Mouse (Mus musculus): ENCODE data around the gene Gm21992. TPM values are rescaled to one million over a fixed set of nuclear protein-coding genes. Genes with fewer than 3 reads are reported as not detected.
"Not testable (repeated sequence)": the region's sequence is repeated elsewhere in the genome, so short reads cannot be mapped to it uniquely, and the experiment has no call there.

The Gm21992 gene
- polyA plus RNA-seq, 1 experiment from 2014 or later, result 30.9 TPM

- H3K9ac ChIP-seq, result no peak overlapping the region
- no peak overlapping the region for H3K4me3 ChIP-seq (replicated peaks)
- H3K27me3 ChIP-seq, result no peaks in the 10 kb centered on the region
- H3K9me3 ChIP-seq (replicated peaks), result no peaks in the 10 kb centered on the region
- no peak overlapping the region for H3K27ac ChIP-seq (replicated peaks)
- ATAC-seq (ENCODE audit: insufficient number of reproducible peaks, low FRiP score, low TSS enrichment, low read depth), result no peak
- peaks cover 21% of the 10 kb centered on the region for H3K4me1 ChIP-seq
- H3K4me2 ChIP-seq (replicated peaks), result no peak overlapping the region
- no peaks in the 10 kb centered on the region for H3K36me3 ChIP-seq
- 76% methylated on average over 6 of the region's 6 CpGs for WGBS
These were observed 1.6 kb upstream of the Gm21992 start for GRCm38 (mm10) chr19:4813015-4813414.

DNA sequence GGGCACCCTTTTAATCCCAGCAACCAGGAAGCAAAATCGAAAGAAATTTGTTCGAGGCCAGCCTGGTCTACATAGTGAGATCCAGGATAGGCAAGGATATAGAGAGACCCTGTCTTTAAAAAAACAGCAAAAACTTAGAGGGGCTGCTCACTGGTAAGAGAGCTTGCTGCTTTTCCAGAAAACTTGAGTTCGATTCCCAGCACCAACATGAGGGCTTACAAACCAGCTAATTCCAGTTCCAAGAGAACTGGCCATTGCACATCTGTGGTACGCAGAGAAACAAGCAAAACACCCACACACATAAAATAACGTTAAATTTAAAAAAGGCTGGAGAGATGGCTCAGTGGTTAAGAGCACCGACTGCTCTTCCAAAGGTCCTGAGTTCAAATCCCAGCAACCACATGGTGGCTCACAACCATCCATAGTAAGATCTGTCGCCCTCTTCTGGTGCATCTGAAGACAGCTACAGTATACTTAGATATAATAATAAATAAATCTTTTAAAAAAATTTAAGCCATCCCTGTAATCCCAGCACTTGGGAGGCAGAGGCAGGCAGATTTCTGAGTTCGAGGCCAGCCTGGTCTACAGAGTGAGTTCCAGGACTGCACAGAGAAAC, 1.0 kb upstream of the Gm21992 start:
- peak overlapping the region; percentile 64 for H3K4me2 ChIP-seq (replicated peaks)
- peaks cover 23% of the 10 kb centered on the region for H3K4me1 ChIP-seq
- H3K36me3 ChIP-seq; H3K9me3 ChIP-seq (replicated peaks); ATAC-seq (ENCODE audit: insufficient number of reproducible peaks, low FRiP score, low TSS enrichment, low read depth); H3K27me3 ChIP-seq: not testable (repeated sequence)
- 77% methylated on average over 8 of the region's 8 CpGs for WGBS
- peak overlapping the region; percentile 62; the same call in 1 of the 2 replicates for H3K9ac ChIP-seq
- H3K4me3 ChIP-seq (replicated peaks), result peak overlapping the region; percentile 93
- H3K27ac ChIP-seq (replicated peaks), result peak overlapping the region; percentile 97

GRCm38 (mm10) chr19:4811909-4812242, 464 bp upstream of the Gm21992 start:
- no peaks in the 10 kb centered on the region for H3K27me3 ChIP-seq
- peak overlapping the region; percentile 97 for H3K27ac ChIP-seq (replicated peaks)
- H3K9me3 ChIP-seq (replicated peaks), result no peaks in the 10 kb centered on the region
- no peaks in the 10 kb centered on the region for H3K36me3 ChIP-seq
- peak overlapping the region; percentile 62 for H3K9ac ChIP-seq
- peaks cover 23% of the 10 kb centered on the region for H3K4me1 ChIP-seq
- 3% methylated on average over 12 of the region's 12 CpGs for WGBS
- peak overlapping the region; percentile 93 for H3K4me3 ChIP-seq (replicated peaks)
- H3K4me2 ChIP-seq (replicated peaks), result peak overlapping the region; percentile 64
- ATAC-seq (ENCODE audit: insufficient number of reproducible peaks, low FRiP score, low TSS enrichment, low read depth), result peak; percentile 64

DNA sequence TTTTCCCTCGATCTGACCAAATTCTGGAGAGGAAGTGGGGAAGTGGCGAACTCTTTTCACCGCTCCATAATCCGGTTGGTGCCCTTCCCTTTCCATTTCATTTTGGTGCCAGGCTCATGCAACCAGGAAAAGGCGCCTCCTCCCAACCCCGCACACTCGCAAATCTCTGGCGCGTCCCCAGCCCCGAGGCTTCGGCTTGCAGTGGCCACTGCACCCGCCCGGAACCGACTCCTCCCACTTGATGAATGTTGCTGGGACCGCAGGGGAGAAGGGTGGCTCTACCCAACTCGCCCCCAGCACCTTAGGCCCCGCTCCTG, 708 bp downstream of the Gm21992 start:
- peak overlapping the region; percentile 64 for H3K4me2 ChIP-seq (replicated peaks)
- H3K4me3 ChIP-seq (replicated peaks), result peak overlapping the region; percentile 93
- H3K36me3 ChIP-seq, result no peaks in the 10 kb centered on the region
- peak overlapping the region; percentile 70 for H3K9ac ChIP-seq
- WGBS, result under 1% methylated on average over 17 of the region's 17 CpGs
- H3K27me3 ChIP-seq, result no peaks in the 10 kb centered on the region
- no peak for ATAC-seq (ENCODE audit: insufficient number of reproducible peaks, low FRiP score, low TSS enrichment, low read depth)
- H3K4me1 ChIP-seq, result peaks cover 23% of the 10 kb centered on the region
- peak overlapping the region; percentile 97 for H3K27ac ChIP-seq (replicated peaks)
- no peaks in the 10 kb centered on the region for H3K9me3 ChIP-seq (replicated peaks)

- peak overlapping the region; percentile 70 for H3K9ac ChIP-seq
- peak overlapping the region; percentile 93 for H3K4me3 ChIP-seq (replicated peaks)
- H3K4me2 ChIP-seq (replicated peaks), result peak overlapping the region; percentile 64
- H3K9me3 ChIP-seq (replicated peaks), result no peaks in the 10 kb centered on the region
- H3K36me3 ChIP-seq, result no peaks in the 10 kb centered on the region
- no peak for ATAC-seq (ENCODE audit: insufficient number of reproducible peaks, low FRiP score, low TSS enrichment, low read depth)
- peaks cover 23% of the 10 kb centered on the region for H3K4me1 ChIP-seq
- WGBS, result under 1% methylated on average over 14 of the region's 14 CpGs
- H3K27ac ChIP-seq (replicated peaks), result peak overlapping the region; percentile 97
- no peaks in the 10 kb centered on the region for H3K27me3 ChIP-seq
These were observed 1.1 kb downstream of the Gm21992 start for GRCm38 (mm10) chr19:4810309-4810708.

- Histone ChIP-seq H3K4me2 (replicated peaks) (no peak overlapping the region), H3K27ac (replicated peaks) (no peak overlapping the region), H3K9ac (no peak overlapping the region), H3K9me3 (replicated peaks) (no peaks in the 10 kb centered on the region), H3K4me1 (peaks cover 10% of the 10 kb centered on the region; the same call in 1 of the 2 replicates), H3K27me3 (no peaks in the 10 kb centered on the region), H3K4me3 (replicated peaks) (no peak overlapping the region), H3K36me3 (peaks cover 56% of the 10 kb centered on the region)
- WGBS, result 80% methylated on average over 10 of the region's 10 CpGs
- ATAC-seq (ENCODE audit: insufficient number of reproducible peaks, low FRiP score, low TSS enrichment, low read depth), result no peak
These were observed 8.1 kb downstream of the Gm21992 start for GRCm38 (mm10) chr19:4803283-4803682.

DNA sequence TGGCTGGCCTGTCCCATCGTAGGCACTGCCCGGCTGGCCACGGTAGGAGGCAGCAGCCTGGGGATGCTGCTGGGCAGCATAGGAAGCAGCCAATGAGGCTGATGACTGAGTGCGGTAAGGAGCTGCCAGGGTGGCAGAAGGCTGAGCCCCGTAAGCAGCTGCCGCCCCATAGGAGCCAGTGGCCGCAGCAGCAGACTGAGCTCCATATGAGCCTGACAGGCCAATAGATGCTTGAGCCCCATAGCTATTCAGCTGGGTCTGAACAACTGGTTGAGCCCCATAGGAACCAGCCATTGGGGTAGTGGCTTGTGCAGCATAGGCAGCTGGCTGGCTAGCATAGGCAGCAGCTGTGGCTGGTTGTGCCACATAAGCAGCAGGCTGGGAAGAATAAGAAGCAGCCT, 8.7 kb downstream of the Gm21992 start:
- ATAC-seq (ENCODE audit: insufficient number of reproducible peaks, low FRiP score, low TSS enrichment, low read depth), result peak; percentile 20; the same call in 1 of the 2 replicates
- peaks cover 59% of the 10 kb centered on the region for H3K36me3 ChIP-seq
- WGBS, result 94% methylated on average over 7 of the region's 7 CpGs

GRCm38 (mm10) chr19:4799083-4799482, 12.3 kb downstream of the Gm21992 start:
- WGBS, result 93% methylated on average over 5 of the region's 5 CpGs
- H3K9ac ChIP-seq, result no peak overlapping the region

More for the DNA sequence above, 8.7 kb downstream of the Gm21992 start:
- H3K4me1 ChIP-seq, result peaks cover 4% of the 10 kb centered on the region; the same call in 1 of the 2 replicates
- no peak overlapping the region for H3K9ac ChIP-seq
- no peaks in the 10 kb centered on the region for H3K9me3 ChIP-seq (replicated peaks)
- H3K4me3 ChIP-seq (replicated peaks), result no peak overlapping the region
- no peaks in the 10 kb centered on the region for H3K27me3 ChIP-seq
- H3K27ac ChIP-seq (replicated peaks), result no peak overlapping the region
- H3K4me2 ChIP-seq (replicated peaks), result no peak overlapping the region

GRCm38 (mm10) chr19:4797846-4798245, 13.6 kb downstream of the Gm21992 start:
- Histone ChIP-seq H3K4me2 (replicated peaks) (no peak overlapping the region), H3K36me3 (peaks cover 59% of the 10 kb centered on the region), H3K27me3 (no peaks in the 10 kb centered on the region), H3K4me3 (replicated peaks) (no peak overlapping the region), H3K9ac (no peak overlapping the region), H3K27ac (replicated peaks) (no peak overlapping the region), H3K4me1 (peaks cover 9% of the 10 kb centered on the region; the same call in 1 of the 2 replicates), H3K9me3 (replicated peaks) (no peaks in the 10 kb centered on the region)
- ATAC-seq (ENCODE audit: insufficient number of reproducible peaks, low FRiP score, low TSS enrichment, low read depth), result no peak
- 96% methylated on average over 2 of the region's 2 CpGs for WGBS

More at GRCm38 (mm10) chr19:4799083-4799482, 12.3 kb downstream of the Gm21992 start:
- Histone ChIP-seq H3K4me1 (peaks cover 12% of the 10 kb centered on the region; the same call in 1 of the 2 replicates), H3K27ac (replicated peaks) (no peak overlapping the region), H3K36me3 (peaks cover 70% of the 10 kb centered on the region), H3K27me3 (no peaks in the 10 kb centered on the region), H3K4me2 (replicated peaks) (no peak overlapping the region), H3K4me3 (replicated peaks) (no peak overlapping the region), H3K9me3 (replicated peaks) (no peaks in the 10 kb centered on the region)
- no peak for ATAC-seq (ENCODE audit: insufficient number of reproducible peaks, low FRiP score, low TSS enrichment, low read depth)

DNA sequence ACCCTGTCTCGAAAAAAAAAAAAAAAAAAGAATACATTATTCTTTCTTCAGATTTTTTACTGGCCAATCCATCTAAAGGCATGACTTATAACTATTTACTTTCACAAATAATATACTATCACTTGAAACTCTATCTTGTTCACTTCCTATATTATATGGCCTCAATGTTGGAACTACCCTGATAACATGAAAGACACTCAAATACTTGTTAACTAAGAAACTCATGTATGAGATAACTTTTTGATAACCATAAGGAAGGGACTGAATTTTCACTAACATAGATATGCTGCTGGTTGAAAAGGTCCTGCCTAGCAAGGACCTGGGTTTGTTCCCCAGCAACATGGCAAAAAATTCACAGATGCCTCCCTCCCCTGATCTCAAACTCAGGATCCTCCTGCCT, 15.5 kb downstream of the Gm21992 start:
- Histone ChIP-seq H3K9ac (no peak overlapping the region), H3K4me2 (replicated peaks) (no peak overlapping the region), H3K4me1 (peaks cover 24% of the 10 kb centered on the region), H3K27ac (replicated peaks) (no peak overlapping the region), H3K27me3 (no peaks in the 10 kb centered on the region), H3K9me3 (replicated peaks) (no peaks in the 10 kb centered on the region), H3K36me3 (peaks cover 46% of the 10 kb centered on the region), H3K4me3 (replicated peaks) (no peak overlapping the region)
- no peak for ATAC-seq (ENCODE audit: insufficient number of reproducible peaks, low FRiP score, low TSS enrichment, low read depth)
- WGBS, result 75% methylated on average over 1 of the region's 1 CpGs

GRCm38 (mm10) chr19:4793831-4794422, 17.5 kb downstream of the Gm21992 start, which contains the start of gene Rbm4:
TSS of gene Rbm4 (minus strand) at chr19:4793901.
- Histone ChIP-seq H3K27ac (replicated peaks) (peak within 1 kb of the TSS; percentile 89), H3K4me1 (peaks cover 34% of the 10 kb centered on the region), H3K27me3 (no peaks in the 10 kb centered on the region), H3K9ac (peak within 1 kb of the TSS; percentile 63), H3K4me3 (replicated peaks) (peak within 1 kb of the TSS; percentile 74), H3K9me3 (replicated peaks) (no peaks in the 10 kb centered on the region), H3K36me3 (peaks cover 36% of the 10 kb centered on the region), H3K4me2 (replicated peaks) (peak within 1 kb of the TSS; percentile 75)
- under 1% methylated on average over 31 of the region's 31 CpGs for WGBS
- ATAC-seq (ENCODE audit: insufficient number of reproducible peaks, low FRiP score, low TSS enrichment, low read depth), result peak; percentile 96
